20 mouse cellular contexts compared by ENCODE assay signal in genomic region chr19:58727756-58728155, GRCm38 (mm10). TPM values are rescaled to one million over a fixed set of nuclear protein-coding genes. Genes with fewer than 3 reads are reported as not detected.
DNase-seq lines count a peak whose midpoint lies in the region; ATAC-seq and TF ChIP-seq lines count a peak whose summit lies in the region.
"Had no signal": no experiment of that assay in that cellular context is flagged by ENCODE, and none has a peak within 500 bp of the region (broad histone marks: within the 10 kb centered on the region; RNA-seq: fewer than 3 reads in every experiment).

No protein-coding gene starts in this region.

- no peaks in the 10 kb centered on the region for H3K9me3 ChIP-seq in forebrain, embryonic 15.5 days
- H3K9me3 ChIP-seq in forebrain, embryonic 11.5 days (ENCODE audit: control insufficient read depth, low read length): no peaks in the 10 kb centered on the region
- H3K9me3 ChIP-seq in intestine, embryonic 14.5 days (ENCODE audit: control insufficient read depth, low read length): peaks cover 3% of the 10 kb centered on the region; the same call in 1 of the 2 replicates
- H3K9me3 ChIP-seq in intestine, postnatal 0 days (ENCODE audit: control insufficient read depth): no peaks in the 10 kb centered on the region
- no peaks in the 10 kb centered on the region for H3K9me3 ChIP-seq in stomach, embryonic 14.5 days (ENCODE audit: control insufficient read depth, low read depth, low read length)
- H3K9me3 ChIP-seq in stomach, postnatal 0 days (ENCODE audit: control insufficient read depth, low read length): no peaks in the 10 kb centered on the region
- H3K9me3 ChIP-seq in stomach, embryonic 16.5 days (replicated peaks; ENCODE audit: control insufficient read depth, low read length): no peaks in the 10 kb centered on the region
- H3K9me3 ChIP-seq: hindbrain, embryonic 13.5 days had no signal

- DNase-seq in forebrain, embryonic 11.5 days (ENCODE audit: low spot score): no peak
- DNase-seq in intestine, embryonic 14.5 days (ENCODE audit: low spot score): no peak
- DNase-seq in stomach, postnatal 0 days (ENCODE audit: low spot score): no peak
- no peak for DNase-seq in layer of hippocampus, adult 9-10 months (ENCODE audit: low spot score)
- DNase-seq: adrenal gland, postnatal 10 days; cerebellum, adult 11 months; cerebellum, adult 8-10 months; embryo, embryonic 11 days; gastrocnemius, postnatal 14 days; heart, postnatal 10 days had no signal

- WGBS in forebrain, embryonic 15.5 days: 83% methylated on average over 5 of the region's 5 CpGs
- 77% methylated on average over 5 of the region's 5 CpGs for WGBS in forebrain, embryonic 11.5 days
- 49% methylated on average over 5 of the region's 5 CpGs for WGBS in intestine, embryonic 14.5 days
- 44% methylated on average over 5 of the region's 5 CpGs for WGBS in intestine, postnatal 0 days
- WGBS in stomach, embryonic 14.5 days: 56% methylated on average over 5 of the region's 5 CpGs
- WGBS in stomach, postnatal 0 days: 63% methylated on average over 5 of the region's 5 CpGs
- 45% methylated on average over 5 of the region's 5 CpGs for WGBS in stomach, embryonic 16.5 days

- peaks cover 3% of the 10 kb centered on the region; the same call in 1 of the 2 replicates for H3K4me1 ChIP-seq in forebrain, embryonic 15.5 days
- no peaks in the 10 kb centered on the region for H3K4me1 ChIP-seq in forebrain, embryonic 11.5 days (replicated peaks; ENCODE audit: control insufficient read depth, insufficient read depth, low read length)
- peaks cover 24% of the 10 kb centered on the region for H3K4me1 ChIP-seq in intestine, embryonic 14.5 days (replicated peaks; ENCODE audit: control insufficient read depth, insufficient read depth, low read length)
- peaks cover 3% of the 10 kb centered on the region for H3K4me1 ChIP-seq in intestine, postnatal 0 days (replicated peaks; ENCODE audit: control insufficient read depth, insufficient read depth, low read length)
- H3K4me1 ChIP-seq in stomach, embryonic 14.5 days (ENCODE audit: control insufficient read depth, insufficient read depth, low read length): peaks cover 13% of the 10 kb centered on the region
- H3K4me1 ChIP-seq in stomach, postnatal 0 days (replicated peaks; ENCODE audit: control insufficient read depth, insufficient read depth): no peaks in the 10 kb centered on the region
- H3K4me1 ChIP-seq in stomach, embryonic 16.5 days (ENCODE audit: control insufficient read depth, insufficient read depth, low read length): peaks cover 9% of the 10 kb centered on the region; the same call in 1 of the 2 replicates
- H3K4me1 ChIP-seq: hindbrain, embryonic 13.5 days had no signal

- no peak overlapping the region for H3K9ac ChIP-seq in forebrain, embryonic 15.5 days (replicated peaks)
- H3K9ac ChIP-seq in forebrain, embryonic 11.5 days (ENCODE audit: low read length): no peak overlapping the region
- H3K9ac ChIP-seq in intestine, embryonic 14.5 days (ENCODE audit: low read length): no peak overlapping the region
- no peak overlapping the region for H3K9ac ChIP-seq in intestine, postnatal 0 days (ENCODE audit: low read depth, low read length)
- no peak overlapping the region for H3K9ac ChIP-seq in stomach, embryonic 14.5 days (replicated peaks; ENCODE audit: low read depth, low read length)
- H3K9ac ChIP-seq in stomach, postnatal 0 days (ENCODE audit: low read length): no peak overlapping the region
- H3K9ac ChIP-seq in stomach, embryonic 16.5 days (ENCODE audit: low read length): no peak overlapping the region
- H3K9ac ChIP-seq: embryonic facial prominence, embryonic 13.5 days; forebrain, postnatal 0 days; hindbrain, embryonic 13.5 days had no signal

- no peaks in the 10 kb centered on the region for H3K27me3 ChIP-seq in forebrain, embryonic 15.5 days
- no peaks in the 10 kb centered on the region for H3K27me3 ChIP-seq in forebrain, embryonic 11.5 days (ENCODE audit: control insufficient read depth, insufficient read depth, low read length)
- no peaks in the 10 kb centered on the region for H3K27me3 ChIP-seq in intestine, embryonic 14.5 days (replicated peaks; ENCODE audit: control insufficient read depth, insufficient read depth, low read length)
- no peaks in the 10 kb centered on the region for H3K27me3 ChIP-seq in intestine, postnatal 0 days (replicated peaks; ENCODE audit: control insufficient read depth, insufficient read depth, low read length)
- no peaks in the 10 kb centered on the region for H3K27me3 ChIP-seq in stomach, embryonic 14.5 days (ENCODE audit: control insufficient read depth, insufficient read depth, low read length)
- H3K27me3 ChIP-seq in stomach, postnatal 0 days (ENCODE audit: control insufficient read depth, insufficient read depth, low read length): no peaks in the 10 kb centered on the region
- no peaks in the 10 kb centered on the region for H3K27me3 ChIP-seq in stomach, embryonic 16.5 days (ENCODE audit: control insufficient read depth, insufficient read depth, low read length)
- H3K27me3 ChIP-seq: embryonic facial prominence, embryonic 13.5 days; hindbrain, embryonic 13.5 days had no signal

- TF ChIP-seq CTCF in intestine, postnatal 0 days (IDR thresholded peaks at IDR 0.05; ENCODE audit: low read depth): no peak
- TF ChIP-seq CTCF in stomach, postnatal 0 days (IDR thresholded peaks at IDR 0.05; ENCODE audit: low read depth): no peak

- no peak overlapping the region for H3K4me2 ChIP-seq in forebrain, embryonic 15.5 days (replicated peaks)
- H3K4me2 ChIP-seq in forebrain, embryonic 11.5 days (ENCODE audit: low read depth, low read length, severe bottlenecking): no peak overlapping the region
- H3K4me2 ChIP-seq in intestine, embryonic 14.5 days (ENCODE audit: low read length): no peak overlapping the region
- no peak overlapping the region for H3K4me2 ChIP-seq in intestine, postnatal 0 days (replicated peaks; ENCODE audit: low read depth)
- H3K4me2 ChIP-seq in stomach, embryonic 14.5 days (replicated peaks; ENCODE audit: low read depth, low read length): no peak overlapping the region
- no peak overlapping the region for H3K4me2 ChIP-seq in stomach, postnatal 0 days (replicated peaks; ENCODE audit: low read depth)
- H3K4me2 ChIP-seq in stomach, embryonic 16.5 days (ENCODE audit: low read depth, low read length): no peak overlapping the region
- H3K4me2 ChIP-seq: embryonic facial prominence, embryonic 13.5 days; hindbrain, embryonic 13.5 days had no signal

- TF ChIP-seq EP300 in stomach, postnatal 0 days (optimal IDR thresholded peaks at IDR 0.05): no peak

- H3K4me3 ChIP-seq in forebrain, embryonic 15.5 days: no peak overlapping the region
- no peak overlapping the region for H3K4me3 ChIP-seq in forebrain, embryonic 11.5 days (ENCODE audit: low read depth, low read length)
- H3K4me3 ChIP-seq in intestine, embryonic 14.5 days (ENCODE audit: low read depth, low read length): no peak overlapping the region
- H3K4me3 ChIP-seq in intestine, postnatal 0 days (ENCODE audit: low read depth, low read length): no peak overlapping the region
- H3K4me3 ChIP-seq in stomach, embryonic 14.5 days (ENCODE audit: low read depth, low read length): no peak overlapping the region
- H3K4me3 ChIP-seq in stomach, postnatal 0 days (ENCODE audit: low read depth, low read length): no peak overlapping the region
- no peak overlapping the region for H3K4me3 ChIP-seq in stomach, embryonic 16.5 days (replicated peaks; ENCODE audit: low read length)
- H3K4me3 ChIP-seq: embryonic facial prominence, embryonic 13.5 days; hindbrain, embryonic 13.5 days had no signal

- peak overlapping the region; percentile 73 for H3K27ac ChIP-seq in forebrain, embryonic 15.5 days (replicated peaks)
- no peak overlapping the region for H3K27ac ChIP-seq in forebrain, embryonic 11.5 days (ENCODE audit: low read depth, low read length)
- H3K27ac ChIP-seq in intestine, embryonic 14.5 days (ENCODE audit: low read depth): 0 out of 2 replicates have a peak overlapping the region, but pooled peaks have one; percentile 59
- no peak overlapping the region for H3K27ac ChIP-seq in intestine, postnatal 0 days (ENCODE audit: low read depth, low read length)
- H3K27ac ChIP-seq in stomach, embryonic 14.5 days (ENCODE audit: low read length): peak overlapping the region; percentile 67; the same call in 1 of the 2 replicates
- H3K27ac ChIP-seq in stomach, postnatal 0 days (replicated peaks): no peak overlapping the region
- H3K27ac ChIP-seq in stomach, embryonic 16.5 days (ENCODE audit: low read length): 0 out of 2 replicates have a peak overlapping the region, but pooled peaks have one; percentile 28
- H3K27ac ChIP-seq: hindbrain, embryonic 13.5 days; hindbrain, postnatal 0 days had no signal

- H3K36me3 ChIP-seq in forebrain, embryonic 15.5 days: no peaks in the 10 kb centered on the region
- no peaks in the 10 kb centered on the region for H3K36me3 ChIP-seq in forebrain, embryonic 11.5 days (ENCODE audit: control insufficient read depth, insufficient read depth, low read length)
- no peaks in the 10 kb centered on the region for H3K36me3 ChIP-seq in intestine, embryonic 14.5 days (ENCODE audit: control insufficient read depth, insufficient read depth, low read length)
- H3K36me3 ChIP-seq in intestine, postnatal 0 days (ENCODE audit: control insufficient read depth, insufficient read depth): no peaks in the 10 kb centered on the region
- no peaks in the 10 kb centered on the region for H3K36me3 ChIP-seq in stomach, embryonic 14.5 days (ENCODE audit: control insufficient read depth, insufficient read depth, low read length)
- no peaks in the 10 kb centered on the region for H3K36me3 ChIP-seq in stomach, postnatal 0 days (ENCODE audit: control insufficient read depth, insufficient read depth, low read length)
- H3K36me3 ChIP-seq in stomach, embryonic 16.5 days (ENCODE audit: control insufficient read depth, insufficient read depth, low read length): no peaks in the 10 kb centered on the region
- H3K36me3 ChIP-seq: embryonic facial prominence, embryonic 13.5 days; hindbrain, embryonic 13.5 days had no signal

- no peak for ATAC-seq in forebrain, embryonic 15.5 days (replicated peaks)
- ATAC-seq in forebrain, embryonic 11.5 days (replicated peaks; ENCODE audit: low FRiP score): no peak
- ATAC-seq in intestine, embryonic 14.5 days (replicated peaks; ENCODE audit: low FRiP score, low TSS enrichment, low read depth): no peak
- ATAC-seq in intestine, postnatal 0 days: no peak
- no peak for ATAC-seq in stomach, embryonic 14.5 days (ENCODE audit: insufficient number of reproducible peaks, insufficient read depth, low FRiP score, low read depth)
- ATAC-seq in stomach, postnatal 0 days (ENCODE audit: low FRiP score, low TSS enrichment): no peak
- peak; percentile 61 for ATAC-seq in stomach, embryonic 16.5 days (ENCODE audit: insufficient read depth, low FRiP score)
- ATAC-seq: hindbrain, postnatal 0 days had no signal

RNA-seq across cellular contexts. Expression of gene Pnliprp1, which starts 0.9 kb away (rescaled TPM):
- polyA plus RNA-seq in forebrain, embryonic 15.5 days (2015; fragmentation: Nextera tagmentation; extraction: Ambion mirVana): 0.80 and 1.0 TPM in 2 replicates
- not detected in 2 replicates for polyA plus RNA-seq in forebrain, embryonic 11.5 days (2014; fragmentation: Nextera tagmentation; extraction: Ambion mirVana)
- polyA plus RNA-seq in intestine, embryonic 14.5 days (2014; fragmentation: Nextera tagmentation; extraction: Ambion mirVana): 2.1 and 471 TPM in 2 replicates
- polyA plus RNA-seq in intestine, postnatal 0 days (2015; fragmentation: Nextera tagmentation; extraction: Ambion mirVana): 17.4 and 26.4 TPM in 2 replicates
- polyA plus RNA-seq in stomach, embryonic 14.5 days (2014; fragmentation: Nextera tagmentation; extraction: Ambion mirVana): 254 TPM in 1 of 2 replicates, not detected in the other
- polyA plus RNA-seq in stomach, postnatal 0 days (2015; fragmentation: Nextera tagmentation; extraction: Ambion mirVana): 10.3 and 11.8 TPM in 2 replicates
- polyA plus RNA-seq in stomach, embryonic 16.5 days (2015; fragmentation: Nextera tagmentation; extraction: Ambion mirVana): 3,948 and 4,083 TPM in 2 replicates
- polyA plus RNA-seq: C2C12; embryonic facial prominence, embryonic 13.5 days; hindbrain, postnatal 0 days had no signal

RNA-seq across cellular contexts. Expression of gene Pnliprp2, which starts 31.8 kb away (rescaled TPM):
- 0.48 and 0.50 TPM in 2 replicates for polyA plus RNA-seq in forebrain, embryonic 15.5 days (2015; fragmentation: Nextera tagmentation; extraction: Ambion mirVana)
- polyA plus RNA-seq in forebrain, embryonic 11.5 days (2014; fragmentation: Nextera tagmentation; extraction: Ambion mirVana): not detected in 2 replicates
- polyA plus RNA-seq in intestine, embryonic 14.5 days (2014; fragmentation: Nextera tagmentation; extraction: Ambion mirVana): 2.8 and 4.4 TPM in 2 replicates
- polyA plus RNA-seq in intestine, postnatal 0 days (2015; fragmentation: Nextera tagmentation; extraction: Ambion mirVana): 5.2 and 5.3 TPM in 2 replicates
- 1.1 and 3.0 TPM in 2 replicates for polyA plus RNA-seq in stomach, embryonic 14.5 days (2014; fragmentation: Nextera tagmentation; extraction: Ambion mirVana)
- 3.9 and 4.2 TPM in 2 replicates for polyA plus RNA-seq in stomach, postnatal 0 days (2015; fragmentation: Nextera tagmentation; extraction: Ambion mirVana)
- polyA plus RNA-seq in stomach, embryonic 16.5 days (2015; fragmentation: Nextera tagmentation; extraction: Ambion mirVana): 21.9 and 40.9 TPM in 2 replicates
- polyA plus RNA-seq: C2C12; embryonic facial prominence, embryonic 13.5 days; forebrain, postnatal 0 days; heart, embryonic 14.5 days; hindbrain, embryonic 13.5 days; hindbrain, postnatal 0 days had no signal

Comparison
In these comparisons a context has a peak if more than half of its experiments do, and no peak if none do; other contexts are left out.
1. H3K27ac ChIP-seq: peak in forebrain, embryonic 15.5 days (single experiment), intestine, embryonic 14.5 days (single experiment), stomach, embryonic 14.5 days (single experiment) and stomach, embryonic 16.5 days (single experiment); none in forebrain, embryonic 11.5 days (single experiment), intestine, postnatal 0 days (single experiment) and stomach, postnatal 0 days (single experiment).